Mouse (Mus musculus) urinary bladder, postnatal 10 days (tissue): ENCODE measurements around the gene Tmem42.
A peak's percentile ranks its signal among the peaks of the same experiment; 100 is the strongest.

Experiments
- DNase-seq: peaks from one replicate; pipeline ENCODE4 v3.0.0; 2022; ENCODE audit warnings: low spot score

Gene Tmem42

DNA sequence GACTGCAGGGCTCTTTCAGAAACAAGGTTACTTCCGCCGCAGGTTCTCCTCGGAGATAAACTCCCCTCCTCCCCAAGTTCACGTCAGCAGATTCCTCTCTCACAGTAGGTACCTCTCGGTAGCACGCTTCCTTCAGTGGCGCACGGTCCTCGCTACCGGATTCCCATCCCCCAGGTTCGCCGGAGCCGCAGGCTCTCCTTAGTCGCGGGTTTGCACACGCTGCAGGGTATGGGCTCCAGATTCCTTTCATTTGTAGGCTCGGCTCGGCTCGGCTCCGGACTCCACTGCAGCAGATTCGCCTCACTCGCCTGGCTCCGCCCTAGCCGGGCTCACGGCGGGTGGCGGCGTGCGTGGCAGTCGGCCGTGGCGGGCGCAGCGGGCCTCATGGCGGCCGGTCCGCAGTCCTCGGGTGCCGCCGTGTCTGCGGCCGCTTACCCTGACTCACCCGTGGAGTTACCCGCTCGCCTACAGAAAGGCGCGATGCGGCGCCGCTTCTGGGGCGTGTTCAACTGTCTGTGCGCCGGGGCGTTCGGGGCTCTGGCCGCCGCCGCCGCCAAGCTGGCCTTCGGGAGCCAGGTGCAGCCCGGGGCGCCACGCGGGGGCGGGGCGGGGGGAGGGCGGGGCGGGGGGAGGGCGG lies at the start of gene Tmem42:
Gene Tmem42, plus strand, starts transcription at position 332 of the 637 bp plus-strand sequence.
- DNase-seq, result peak; percentile 24

DNA sequence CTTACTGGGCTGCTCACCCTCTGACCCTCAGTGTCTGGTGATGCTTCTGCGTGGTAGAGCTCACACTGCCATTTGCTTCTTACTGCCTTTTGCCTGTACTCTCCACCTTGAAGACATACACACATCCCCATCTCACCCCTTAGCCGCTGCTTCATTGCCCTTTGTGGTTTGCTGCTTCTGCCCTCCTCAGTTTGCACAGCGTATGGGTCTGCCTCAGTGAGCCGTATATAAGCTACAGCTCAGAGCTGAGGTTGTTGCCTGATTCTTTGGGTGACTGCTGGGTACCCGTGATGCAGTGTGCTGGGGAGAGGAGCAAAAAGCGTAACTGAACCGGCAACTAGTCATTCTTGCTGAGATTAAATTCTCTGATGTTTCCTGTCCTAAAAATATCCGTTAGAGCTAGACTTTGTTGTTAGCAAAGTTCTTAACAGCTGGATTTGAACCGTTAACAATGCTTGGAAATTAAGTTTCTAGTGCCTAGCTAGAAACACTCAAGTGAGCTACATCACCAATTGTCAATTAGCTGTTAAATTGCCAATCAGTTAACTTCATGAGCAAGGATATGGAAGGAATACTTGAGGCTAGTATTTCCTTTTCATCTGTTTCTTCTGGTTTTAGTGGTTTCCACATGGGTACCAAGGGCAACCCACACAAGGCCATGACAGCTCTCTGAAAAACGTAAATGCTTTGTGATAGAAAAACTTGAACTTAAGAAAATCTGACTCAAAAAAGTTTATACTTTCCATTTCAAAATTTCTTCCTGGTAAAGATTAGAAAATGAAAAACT lies 22.5 kb upstream of the Tmem42 start:
- no peak for DNase-seq

DNA sequence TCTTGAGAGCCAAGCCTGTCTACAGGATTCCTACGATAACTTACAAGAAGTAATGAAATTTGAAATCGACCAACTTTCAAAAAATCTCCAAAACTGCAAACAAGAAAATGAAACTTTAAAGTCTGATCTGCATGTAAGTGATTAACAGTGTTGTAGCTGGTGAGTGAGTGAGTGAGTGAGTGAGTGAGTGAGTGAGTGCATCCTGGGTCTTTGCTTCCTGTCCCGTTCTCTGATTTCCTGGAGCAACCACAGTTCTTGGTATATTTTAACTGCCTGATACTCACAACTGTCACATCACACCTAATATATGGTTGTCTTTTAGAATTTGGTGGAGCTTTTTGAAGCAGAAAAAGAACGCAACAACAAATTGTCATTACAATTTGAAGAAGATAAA lies 21.9 kb upstream of the Tmem42 start:
- DNase-seq, result no peak

DNA sequence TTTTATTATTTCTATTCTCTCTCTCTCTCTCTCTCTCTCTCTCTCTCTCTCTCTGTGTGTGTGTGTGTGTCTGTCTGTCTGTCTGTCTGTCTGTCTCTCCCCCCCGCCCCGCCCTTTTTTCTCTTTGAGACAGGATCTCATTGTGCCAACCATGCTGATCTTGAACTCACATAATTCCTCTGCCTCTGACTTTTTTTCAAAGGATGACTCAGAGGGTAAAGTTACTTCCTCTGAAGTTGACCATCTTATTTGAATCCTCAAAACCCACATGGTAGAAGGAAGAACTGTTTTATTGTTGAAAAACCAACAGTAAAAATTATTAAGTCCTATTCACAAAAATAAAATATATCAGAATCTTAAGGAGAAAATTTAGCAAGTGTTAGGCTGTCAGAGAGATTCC lies 16.4 kb upstream of the Tmem42 start:
- no peak for DNase-seq

DNA sequence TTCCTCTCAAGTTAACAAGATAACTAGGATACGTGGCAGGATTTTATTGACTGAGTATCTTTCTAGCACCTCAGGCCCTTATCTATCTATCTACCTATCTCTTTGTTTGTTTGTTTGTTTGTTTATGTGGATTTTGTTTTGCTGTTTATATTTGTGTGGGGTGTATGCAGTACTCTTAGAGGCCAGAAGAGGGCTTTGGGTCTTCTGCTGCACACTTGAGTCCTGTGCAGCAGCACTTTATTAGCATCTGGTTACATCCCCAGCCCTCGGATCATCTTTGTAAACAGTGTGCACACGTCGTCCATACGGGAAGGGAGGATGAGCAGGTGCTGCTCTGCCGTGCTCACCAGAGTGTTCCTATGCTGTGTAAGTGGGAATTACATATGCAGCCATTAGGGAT lies 15.1 kb upstream of the Tmem42 start:
- DNase-seq, result no peak

DNA sequence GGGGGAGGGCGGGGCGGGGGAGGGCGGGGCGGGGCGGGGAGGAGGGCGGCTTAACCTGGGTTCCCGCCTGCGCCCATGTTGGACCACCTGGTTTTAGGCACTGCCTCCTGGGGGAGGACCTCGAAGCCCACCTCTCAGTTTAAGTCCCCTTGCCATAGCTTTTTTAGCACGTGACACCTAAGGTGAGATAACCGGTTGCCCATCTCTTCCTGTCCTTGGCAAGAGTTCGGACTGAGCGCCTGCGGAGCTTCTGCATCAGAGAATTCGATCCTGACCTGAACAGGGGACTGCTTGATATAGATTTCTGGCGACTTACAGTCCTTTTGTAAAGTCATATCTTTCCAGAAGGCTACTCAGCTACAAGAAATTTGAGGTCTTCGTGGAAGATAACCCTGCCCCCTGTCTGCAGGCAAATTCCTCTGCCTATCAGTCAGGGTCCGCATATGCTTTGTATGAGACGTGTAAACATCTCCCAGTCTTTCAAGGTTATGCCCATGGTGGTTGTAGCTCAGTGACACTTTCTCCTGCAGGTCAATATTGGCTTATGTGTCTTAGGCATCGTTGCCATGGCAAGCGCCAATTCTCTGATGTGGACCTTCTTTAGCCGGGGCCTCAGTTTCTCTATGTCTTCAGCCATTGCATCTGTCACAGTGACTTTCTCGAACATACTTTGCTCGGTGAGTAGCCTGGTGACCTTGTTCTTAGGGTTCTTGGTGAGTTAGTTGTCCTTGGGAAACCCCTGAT lies 682 bp downstream of the Tmem42 start:
- no peak for DNase-seq

DNA sequence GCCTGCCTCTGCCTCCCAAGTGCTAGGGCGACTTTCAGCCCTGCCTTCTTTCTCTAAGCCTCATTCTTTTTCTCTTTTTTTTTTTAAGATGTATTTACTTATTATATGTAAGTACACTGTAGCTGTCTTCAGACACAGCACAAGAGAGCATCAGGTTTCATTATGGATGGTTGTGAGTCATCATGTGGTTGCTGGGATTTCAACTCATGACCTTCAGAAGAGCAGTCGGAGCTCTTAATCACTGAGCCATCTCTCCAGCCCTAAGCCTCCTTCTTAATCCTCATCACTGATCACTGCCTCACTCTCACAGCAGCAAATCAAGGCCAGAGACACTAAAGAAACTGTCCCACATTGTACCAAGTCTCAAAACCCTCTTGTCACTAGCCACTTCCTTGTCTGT lies 3.1 kb downstream of the Tmem42 start:
- DNase-seq, result no peak

DNA sequence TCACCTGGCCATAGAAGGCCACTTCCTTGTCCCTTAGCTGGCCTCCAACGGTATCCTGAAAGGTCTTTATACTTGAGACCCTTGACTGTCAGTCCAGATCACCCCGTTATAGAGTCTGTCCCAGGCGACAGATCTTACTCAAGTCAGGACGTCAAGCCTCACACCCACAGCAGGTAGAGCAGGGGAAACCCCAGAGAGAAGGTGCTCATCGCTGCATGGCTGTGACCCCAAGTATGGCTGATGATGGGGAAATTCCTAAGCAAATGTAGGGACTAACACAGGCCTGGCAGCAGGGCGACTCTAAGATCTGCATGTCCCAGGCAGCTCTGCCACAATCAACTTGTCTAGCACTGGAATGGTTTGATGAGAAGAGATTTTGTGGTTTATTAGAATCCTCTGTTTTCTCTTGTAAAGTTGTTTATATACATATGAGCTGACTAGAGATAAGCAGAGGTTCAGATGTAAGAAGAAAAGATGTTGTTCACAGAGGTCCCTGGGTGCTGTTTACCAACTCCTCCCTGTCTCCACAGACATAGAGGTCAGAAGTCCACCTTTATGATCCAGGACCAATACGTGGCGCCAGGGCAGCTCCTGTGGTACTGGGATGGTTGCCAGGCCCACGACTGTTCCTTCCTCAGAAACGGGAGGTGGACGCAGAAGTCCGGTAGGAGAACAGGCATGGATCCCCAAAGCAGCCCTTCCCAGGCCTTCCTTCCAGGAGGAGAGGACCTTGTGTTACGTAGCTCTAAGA lies 10.5 kb downstream of the Tmem42 start:
- DNase-seq, result no peak

DNA sequence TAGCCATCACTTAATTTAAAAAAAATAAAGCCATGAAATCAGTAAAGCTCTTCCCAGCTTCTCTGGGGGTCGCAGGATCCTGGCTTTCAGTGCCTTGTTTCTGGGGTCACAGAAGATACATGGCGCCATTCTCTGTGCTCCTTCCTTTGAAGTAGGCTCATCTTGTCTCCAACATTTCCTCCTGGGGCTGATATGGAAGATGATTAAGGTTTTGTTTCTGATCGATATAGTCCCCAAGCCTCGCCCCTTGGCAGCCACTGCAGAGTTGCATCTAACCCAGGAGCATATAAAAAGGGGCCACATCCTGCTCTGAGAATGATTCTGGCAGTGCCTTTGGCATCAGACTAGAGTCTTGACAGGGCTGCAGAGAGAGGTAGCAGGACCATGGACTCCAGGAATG lies 13.3 kb downstream of the Tmem42 start, which contains the start of gene Tgm4:
Gene Tgm4, plus strand, starts transcription at position 301 of the 400 bp plus-strand sequence.
- DNase-seq, result no peak

DNA sequence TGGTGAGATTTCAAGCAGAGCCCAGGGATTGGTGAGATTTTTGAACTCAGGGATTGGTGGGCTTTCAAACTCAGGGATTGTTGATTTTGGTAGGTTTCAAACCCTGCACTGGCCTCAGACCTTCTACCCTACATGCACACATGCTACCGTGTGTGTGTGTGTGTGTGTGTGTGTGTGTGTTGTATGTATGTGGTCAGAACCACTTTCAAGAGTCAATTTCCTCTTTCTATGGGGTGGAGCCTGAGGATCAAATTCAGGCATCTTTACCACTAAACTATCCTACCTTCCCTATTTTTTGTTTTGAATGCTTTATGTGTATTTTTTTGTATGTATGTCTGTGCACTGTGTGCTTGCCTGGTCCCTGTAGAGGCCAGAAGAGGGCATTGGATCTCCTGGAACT lies 26.5 kb downstream of the Tmem42 start:
- DNase-seq, result no peak

DNA sequence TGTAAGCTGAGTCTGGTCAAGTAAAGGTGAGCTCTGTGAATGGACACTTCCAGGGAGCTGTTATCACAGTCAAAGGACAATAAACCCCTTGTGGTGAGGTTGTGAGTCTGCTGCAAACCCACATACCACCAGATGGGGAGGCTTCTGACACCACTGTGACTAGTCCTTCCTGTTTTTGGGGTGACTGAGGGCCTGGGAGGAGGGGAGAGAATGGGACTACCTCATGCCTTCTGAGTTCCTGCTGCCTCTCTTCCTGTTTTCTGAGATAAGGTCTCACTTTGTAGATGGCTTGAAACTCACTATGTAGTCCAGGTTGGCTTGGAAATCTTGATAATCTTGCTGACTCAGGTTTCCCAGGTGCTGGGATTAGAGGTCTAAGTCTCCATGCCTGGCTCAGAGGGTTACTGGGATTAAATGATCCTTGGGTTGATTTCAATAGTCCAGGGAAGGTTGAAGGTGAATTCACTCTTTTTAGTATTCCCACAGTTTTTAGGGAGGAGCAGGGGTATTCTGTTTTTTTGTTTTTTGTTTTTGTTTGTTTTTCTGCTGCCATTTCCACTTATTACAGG lies 37.7 kb downstream of the Tmem42 start:
- DNase-seq, result no peak

DNA sequence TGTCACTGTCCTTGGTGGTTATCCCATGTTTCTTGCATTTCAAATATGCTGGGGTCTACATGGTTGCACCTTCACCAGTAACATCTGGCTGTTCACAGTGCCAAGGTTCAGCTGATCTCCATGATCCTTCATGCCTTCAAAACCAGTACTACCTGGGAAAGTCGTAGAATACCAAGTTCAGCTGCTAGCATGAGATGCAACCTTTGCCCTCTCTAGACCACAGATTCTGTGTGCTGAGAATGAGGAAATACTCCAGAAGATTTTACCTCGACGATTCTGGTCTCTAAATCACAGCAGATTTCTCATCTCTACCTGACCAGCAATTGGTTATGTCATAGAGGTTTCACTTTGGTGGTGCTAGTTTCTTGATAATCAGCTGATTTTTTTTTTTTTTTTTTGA lies 39.0 kb downstream of the Tmem42 start:
- DNase-seq, result no peak
